Mouse (Mus musculus) megakaryocyte-erythroid progenitor cell, adult 5-6 weeks (primary cell): Measurements from ENCODE around the gene A230072I06Rik. TPM values are rescaled to one million over a fixed set of nuclear protein-coding genes. Genes with fewer than 3 reads are reported as not detected.

Experiments
- ATAC-seq: replicated peaks from 2 replicates; pipeline ENCODE4 v1.8.0; 2016; ENCODE audit warnings: mild to moderate bottlenecking, inconsistent platforms; ENCODE audit not compliant: severe bottlenecking, poor library complexity, low FRiP score, low TSS enrichment
- total RNA-seq, 2 experiments: library from RNA; stranded (forward) in 1 of 2; stranded (reverse) in 1 of 2; fragments of 200-1000, 215-1000 nt in 1 of 2; fragments of >200 nt in 1 of 2; fragmentation: Nextera tagmentation in 1 of 2; gene quantifications; 2 replicates each; pipeline ENCODE4 v1.2.3; 2014 to 2017

The A230072I06Rik gene
- total RNA-seq (2014; fragmentation: Nextera tagmentation) (not detected in 2 replicates), total RNA-seq (2017) (not detected in 2 replicates)

- no peak for ATAC-seq
These were observed at the start of gene A230072I06Rik for GRCm38 (mm10) chr8:12278663-12279312. Gene A230072I06Rik, plus strand, starts transcription at chr8:12278819.

GRCm38 (mm10) chr8:12234039-12234438 lies 44.6 kb upstream of the A230072I06Rik start:
- ATAC-seq: no peak

- ATAC-seq: no peak
These were observed 39.8 kb upstream of the A230072I06Rik start for GRCm38 (mm10) chr8:12238775-12239174.

GRCm38 (mm10) chr8:12240143-12240542 lies 38.5 kb upstream of the A230072I06Rik start:
- ATAC-seq: no peak

- no peak for ATAC-seq
These were observed 34.9 kb upstream of the A230072I06Rik start for GRCm38 (mm10) chr8:12243746-12244145.

- ATAC-seq: no peak
These were observed 18.7 kb upstream of the A230072I06Rik start for GRCm38 (mm10) chr8:12259890-12260289.

- ATAC-seq: no peak
These were observed 18.1 kb upstream of the A230072I06Rik start for GRCm38 (mm10) chr8:12260476-12261029.

GRCm38 (mm10) chr8:12261556-12261955 lies 17.1 kb upstream of the A230072I06Rik start:
- no peak for ATAC-seq

- ATAC-seq: no peak
These were observed 13.6 kb upstream of the A230072I06Rik start for GRCm38 (mm10) chr8:12264996-12265395.

- no peak for ATAC-seq
These were observed 10.8 kb upstream of the A230072I06Rik start for GRCm38 (mm10) chr8:12267863-12268262.

GRCm38 (mm10) chr8:12268306-12268829 lies 10.3 kb upstream of the A230072I06Rik start:
- ATAC-seq: no peak

- ATAC-seq: no peak
These were observed 1.0 kb downstream of the A230072I06Rik start for GRCm38 (mm10) chr8:12279482-12280192.

- no peak for ATAC-seq
These were observed 3.5 kb downstream of the A230072I06Rik start for GRCm38 (mm10) chr8:12282128-12282527.

GRCm38 (mm10) chr8:12290551-12290950 lies 11.9 kb downstream of the A230072I06Rik start:
- no peak for ATAC-seq

GRCm38 (mm10) chr8:12298326-12298950 lies 19.8 kb downstream of the A230072I06Rik start:
- no peak for ATAC-seq

- ATAC-seq: no peak
These were observed 23.4 kb downstream of the A230072I06Rik start for GRCm38 (mm10) chr8:12301998-12302397.

GRCm38 (mm10) chr8:12312975-12313734 lies 34.5 kb downstream of the A230072I06Rik start:
- ATAC-seq: no peak

- no peak for ATAC-seq
These were observed 35.6 kb downstream of the A230072I06Rik start for GRCm38 (mm10) chr8:12314258-12314657.

GRCm38 (mm10) chr8:12315177-12315576 lies 36.6 kb downstream of the A230072I06Rik start:
- no peak for ATAC-seq
